Mouse (Mus musculus) ovary, adult 18-20 months (tissue): Measurements from ENCODE around the gene Sgcb.

Experiments
- DNase-seq: peaks from one replicate; pipeline ENCODE4 v3.0.0; 2022; ENCODE audit warnings: low spot score, mixed read lengths

The Sgcb gene

GRCm38 (mm10) chr5:73647261-73647900, at the start of gene Sgcb:
TSS of gene Sgcb (minus strand) at chr5:73647790.
- peak; percentile 78 for DNase-seq

- DNase-seq: no peak
Observed at GRCm38 (mm10) chr5:73694254-73695015, 46.8 kb upstream of the Sgcb start.

- DNase-seq: no peak
Observed at GRCm38 (mm10) chr5:73693778-73694177, 46.2 kb upstream of the Sgcb start.

- no peak for DNase-seq
Observed at GRCm38 (mm10) chr5:73691723-73692520, 44.3 kb upstream of the Sgcb start.

GRCm38 (mm10) chr5:73690146-73690545, 42.6 kb upstream of the Sgcb start:
- DNase-seq: no peak

- no peak for DNase-seq
Observed at GRCm38 (mm10) chr5:73688576-73688975, 41.0 kb upstream of the Sgcb start.

- no peak for DNase-seq
Observed at GRCm38 (mm10) chr5:73686149-73686548, 38.6 kb upstream of the Sgcb start.

GRCm38 (mm10) chr5:73683706-73684409, 36.3 kb upstream of the Sgcb start:
- no peak for DNase-seq

GRCm38 (mm10) chr5:73683221-73683620, 35.6 kb upstream of the Sgcb start:
- DNase-seq: no peak

- DNase-seq: no peak
Observed at GRCm38 (mm10) chr5:73676626-73677025, 29.0 kb upstream of the Sgcb start.

- DNase-seq: no peak
Observed at GRCm38 (mm10) chr5:73675604-73676003, 28.0 kb upstream of the Sgcb start.

GRCm38 (mm10) chr5:73669386-73669785, 21.8 kb upstream of the Sgcb start:
- no peak for DNase-seq

- no peak for DNase-seq
Observed at GRCm38 (mm10) chr5:73667877-73668276, 20.3 kb upstream of the Sgcb start.

GRCm38 (mm10) chr5:73666695-73667094, 19.1 kb upstream of the Sgcb start:
- no peak for DNase-seq

- no peak for DNase-seq
Observed at GRCm38 (mm10) chr5:73651855-73652201, 4.2 kb upstream of the Sgcb start.

GRCm38 (mm10) chr5:73651061-73651854, 3.7 kb upstream of the Sgcb start, which contains the start of gene Spata18:
TSS of gene Spata18 (plus strand) at chr5:73651379.
- peak; percentile 46 for DNase-seq

GRCm38 (mm10) chr5:73650365-73650964, 2.9 kb upstream of the Sgcb start:
- no peak for DNase-seq

GRCm38 (mm10) chr5:73642091-73642490, 5.5 kb downstream of the Sgcb start:
- DNase-seq: no peak

GRCm38 (mm10) chr5:73641058-73641457, 6.5 kb downstream of the Sgcb start:
- DNase-seq: no peak

GRCm38 (mm10) chr5:73637337-73638107, 10.1 kb downstream of the Sgcb start:
- DNase-seq: no peak
